Mouse (Mus musculus) neural tube, embryonic 15.5 days (tissue): ENCODE data around the gene 9230112D13Rik. TPM values are rescaled to one million over a fixed set of nuclear protein-coding genes. Genes with fewer than 3 reads are reported as not detected.

Source experiments
- ATAC-seq: fragments of 200-750 bp; cut with Nextera tagmentation; 2 replicates; pipeline ENCODE4 v1.8.0; 2017; ENCODE audit warnings: mild to moderate bottlenecking, moderate TSS enrichment, moderate library complexity; ENCODE audit not compliant: low FRiP score
- H3K27ac ChIP-seq: fragments of 300-500 bp; sonication (generic); replicated peaks from 2 replicates; pipeline ENCODE4 v1.5.1; 2015; ENCODE audit warnings: mild to moderate bottlenecking, inconsistent platforms
- H3K27me3 ChIP-seq: fragments of 300-500 bp; sonication (generic); replicated peaks from 2 replicates; pipeline ENCODE4 v1.6.1; 2015; ENCODE audit warnings: inconsistent platforms
- H3K36me3 ChIP-seq: fragments of 300-500 bp; sonication (generic); 2 replicates; pipeline ENCODE4 v1.6.1; 2015; ENCODE audit warnings: inconsistent platforms
- H3K4me1 ChIP-seq: fragments of 300-500 bp; sonication (generic); 2 replicates; pipeline ENCODE4 v1.6.1; 2015; ENCODE audit warnings: inconsistent platforms
- H3K4me2 ChIP-seq: fragments of 300-500 bp; sonication (generic); 2 replicates; pipeline ENCODE4 v1.6.1; 2015; ENCODE audit warnings: inconsistent platforms, mild to moderate bottlenecking, moderate library complexity
- H3K4me3 ChIP-seq: fragments of 300-500 bp; sonication (generic); replicated peaks from 2 replicates; pipeline ENCODE4 v1.5.1; 2015; ENCODE audit warnings: mild to moderate bottlenecking, inconsistent platforms
- H3K9ac ChIP-seq: fragments of 300-500 bp; sonication (generic); replicated peaks from 2 replicates; pipeline ENCODE4 v1.6.1; 2015; ENCODE audit warnings: mild to moderate bottlenecking, inconsistent platforms
- H3K9me3 ChIP-seq: fragments of 300-500 bp; sonication (generic); replicated peaks from 2 replicates; pipeline ENCODE4 v1.6.1; 2016; ENCODE audit warnings: inconsistent platforms
- WGBS: fragments of 180-500 bp; shearing (Covaris S2); methylation state at CpG from one replicate; pipeline ENCODE4 v1.1.7; 2015; ENCODE audit warnings: mixed read lengths; 5-methylcytosine and 5-hydroxymethylcytosine counted together
- polyA plus RNA-seq: library from polyadenylated mRNA; unstranded; fragments of >200 nt; fragmentation: Nextera tagmentation; extraction: Ambion mirVana; gene quantifications from 2 replicates; pipeline ENCODE4 v1.2.1, GENCODE M21; 2015

The 9230112D13Rik gene
- polyA plus RNA-seq = not detected in 2 replicates

DNA sequence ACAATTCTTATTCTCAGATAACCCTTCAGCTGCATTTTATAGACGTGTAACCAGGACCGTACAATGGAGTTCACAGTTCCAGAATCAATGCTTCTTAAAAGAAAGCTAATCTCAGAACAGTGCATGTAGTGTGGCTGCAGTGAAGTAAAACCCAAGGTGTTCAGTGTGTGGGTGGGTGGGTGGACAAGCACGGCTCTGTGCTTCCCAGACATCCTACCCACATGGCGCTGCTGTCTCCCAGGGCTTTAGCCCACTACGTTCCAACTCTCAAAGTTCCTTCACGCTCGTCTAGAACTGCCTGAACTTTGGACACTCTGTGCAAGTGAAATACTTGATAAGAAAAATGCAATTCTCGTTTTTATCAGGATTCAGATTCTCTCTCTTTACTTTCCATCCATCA is at the start of gene 9230112D13Rik:
Gene 9230112D13Rik (minus strand): TSS at position 101 of the 400 bp plus-strand sequence.
- Histone ChIP-seq H3K9ac (no peak within 1 kb of the TSS), H3K9me3 (no peaks in the 10 kb centered on the region), H3K4me1 (no peaks in the 10 kb centered on the region), H3K27me3 (no peaks in the 10 kb centered on the region; the same call in 1 of the 2 replicates), H3K4me3 (no peak within 1 kb of the TSS), H3K4me2 (no peak within 1 kb of the TSS), H3K27ac (no peak within 1 kb of the TSS), H3K36me3 (no peaks in the 10 kb centered on the region)
- ATAC-seq = no peak
- 87% methylated on average over 8 of the region's 8 CpGs for WGBS

DNA sequence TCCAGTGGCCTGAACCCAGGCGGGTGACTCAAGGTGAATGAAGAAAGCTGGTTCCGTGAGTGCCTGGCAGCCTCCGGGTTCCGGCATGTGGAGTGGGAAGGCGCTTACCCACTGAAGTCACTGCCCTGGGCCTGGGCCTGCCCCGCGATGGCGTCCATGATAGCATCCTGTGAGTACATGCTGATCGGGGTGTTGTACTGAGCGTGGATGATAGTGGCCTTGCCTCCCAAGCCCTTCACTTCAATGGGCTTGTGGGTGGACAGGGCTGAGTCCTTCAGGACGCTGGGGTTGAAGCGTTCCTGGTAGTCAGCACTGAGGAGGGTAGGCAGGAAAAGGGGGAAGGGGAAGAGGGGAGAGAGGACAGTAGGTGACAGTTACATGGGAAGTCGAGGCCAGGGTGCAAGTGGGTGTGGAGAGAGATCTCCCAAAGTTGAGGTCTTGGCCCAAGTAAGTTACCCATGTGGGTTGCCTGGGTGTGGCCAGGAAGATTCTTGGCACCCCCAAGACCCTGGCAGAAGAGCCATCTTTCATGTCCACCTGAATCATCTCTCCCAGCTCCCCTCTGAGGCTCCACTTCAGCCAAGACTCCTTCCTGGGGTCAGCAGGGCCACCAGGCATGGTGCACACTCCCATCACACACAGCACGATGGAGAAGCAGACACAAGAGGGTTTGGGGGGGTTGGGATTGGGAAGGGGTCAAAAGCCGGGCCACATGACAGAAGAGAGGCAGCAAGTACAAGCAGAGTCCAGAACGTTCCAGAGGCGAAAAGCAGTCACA is 49.2 kb upstream of the 9230112D13Rik start:
- Histone ChIP-seq H3K9me3 (no peaks in the 10 kb centered on the region), H3K4me3 (no peak overlapping the region), H3K27ac (no peak overlapping the region), H3K36me3 (no peaks in the 10 kb centered on the region), H3K9ac (no peak overlapping the region), H3K4me2 (no peak overlapping the region), H3K4me1 (peaks cover 10% of the 10 kb centered on the region), H3K27me3 (no peaks in the 10 kb centered on the region)
- no peak for ATAC-seq
- 91% methylated on average over 17 of the region's 17 CpGs for WGBS

DNA sequence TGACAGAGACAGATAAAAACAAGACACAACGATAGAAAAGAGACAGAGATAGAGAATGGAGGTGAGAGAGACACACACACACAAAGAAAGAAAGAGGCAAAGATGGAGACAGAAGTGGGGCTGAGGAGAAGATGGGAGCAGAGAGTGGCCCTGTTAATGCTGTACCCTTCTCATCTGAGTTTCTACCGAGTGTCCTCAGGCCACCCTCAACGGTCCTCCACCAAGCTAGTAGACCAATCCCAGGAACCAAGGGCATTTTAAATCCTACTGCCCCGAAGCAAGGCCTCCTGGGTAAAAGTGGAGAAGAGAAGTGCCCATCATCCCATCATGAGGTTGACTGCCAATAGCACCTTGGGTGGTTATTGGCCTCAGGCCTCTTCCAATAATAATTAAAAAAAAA is 48.3 kb upstream of the 9230112D13Rik start:
- Histone ChIP-seq H3K9ac (no peak overlapping the region), H3K4me1 (peaks cover 10% of the 10 kb centered on the region), H3K27me3 (no peaks in the 10 kb centered on the region), H3K36me3 (no peaks in the 10 kb centered on the region), H3K4me2 (no peak overlapping the region), H3K27ac (no peak overlapping the region), H3K9me3 (no peaks in the 10 kb centered on the region), H3K4me3 (no peak overlapping the region)
- ATAC-seq = no peak
- 86% methylated on average over 4 of the region's 4 CpGs for WGBS

DNA sequence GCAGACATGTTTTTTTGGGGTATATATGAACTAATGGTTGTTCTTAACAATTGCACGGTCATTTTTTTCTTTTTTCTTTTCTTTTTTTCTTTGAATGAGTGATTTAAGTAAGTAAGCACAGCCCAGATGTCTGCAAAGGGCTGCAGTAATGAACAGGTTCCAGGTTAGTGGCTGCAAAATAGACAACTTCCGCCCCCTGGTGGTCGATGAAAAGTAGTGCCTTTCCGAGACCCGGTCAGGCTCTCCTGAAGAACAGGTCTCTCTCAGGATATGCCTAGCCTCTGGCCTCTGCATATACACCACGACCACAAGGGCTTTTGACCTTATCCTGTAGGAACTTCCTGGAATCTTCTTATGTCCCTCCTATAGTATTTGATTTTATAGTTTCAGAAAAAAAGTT is 47.7 kb upstream of the 9230112D13Rik start:
- Histone ChIP-seq H3K4me3 (peak overlapping the region; percentile 40), H3K27ac (no peak overlapping the region), H3K27me3 (no peaks in the 10 kb centered on the region), H3K4me2 (peak overlapping the region; percentile 65), H3K36me3 (no peaks in the 10 kb centered on the region), H3K4me1 (peaks cover 10% of the 10 kb centered on the region), H3K9ac (no peak overlapping the region), H3K9me3 (no peaks in the 10 kb centered on the region)
- ATAC-seq = peak; percentile 87
- 2% methylated on average over 6 of the region's 6 CpGs for WGBS

DNA sequence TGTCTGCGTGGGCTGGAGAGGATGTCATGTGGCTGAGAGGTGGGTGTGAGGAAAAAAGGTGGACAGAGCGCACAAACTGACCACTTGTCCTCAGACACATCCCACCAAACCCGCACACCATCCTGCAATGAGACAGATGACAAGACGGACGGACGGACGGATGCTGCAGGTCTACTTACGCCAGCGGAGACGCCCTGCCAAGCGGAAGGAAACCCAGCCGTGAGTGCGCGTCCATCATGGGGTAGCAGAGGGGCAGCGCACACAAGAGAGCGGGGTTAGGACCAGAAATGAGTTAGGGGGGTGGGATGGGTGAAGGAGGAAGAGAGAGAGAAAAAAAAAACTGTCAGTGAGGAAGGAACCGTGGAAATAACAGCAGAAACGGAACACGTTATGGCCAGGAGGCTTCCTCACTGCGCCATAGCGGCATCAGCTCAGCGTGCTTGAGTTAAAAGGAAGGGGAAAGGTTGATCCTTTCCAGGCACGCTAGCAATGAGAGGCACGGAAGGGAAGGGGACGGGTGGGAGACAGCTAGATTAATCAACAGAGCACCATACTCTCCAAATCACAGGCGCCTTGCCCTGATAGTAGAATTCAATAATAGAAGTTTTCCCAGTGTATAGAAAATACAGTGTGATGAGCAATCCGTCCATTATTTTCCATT is 47.1 kb upstream of the 9230112D13Rik start:
- WGBS = 31% methylated on average over 27 of the region's 27 CpGs
- H3K4me1 ChIP-seq = peaks cover 10% of the 10 kb centered on the region
- peak; percentile 46 for ATAC-seq

DNA sequence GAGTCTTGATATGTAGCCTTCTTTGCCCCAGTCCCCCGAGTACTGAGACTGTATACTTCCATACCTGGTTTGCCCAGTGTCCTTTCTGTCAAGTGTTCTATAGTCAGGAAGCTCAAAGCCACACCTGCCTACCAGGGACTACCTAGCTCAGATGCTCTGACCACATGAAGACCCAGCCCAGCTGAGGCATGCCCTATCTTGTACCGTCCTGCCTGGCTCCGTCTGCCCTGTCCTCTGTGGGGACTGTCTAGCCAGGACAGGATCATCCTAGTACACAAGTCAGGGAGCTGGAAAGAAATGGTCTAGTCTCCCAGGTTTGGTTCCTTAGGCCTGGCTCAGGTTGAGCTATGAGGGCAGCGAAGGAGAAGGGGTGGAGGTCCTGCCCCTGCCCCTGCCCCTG is 46.0 kb upstream of the 9230112D13Rik start:
- WGBS = 85% methylated on average over 4 of the region's 4 CpGs
- no peak overlapping the region for H3K4me3 ChIP-seq
- H3K4me1 ChIP-seq = peaks cover 10% of the 10 kb centered on the region
- H3K9ac ChIP-seq = no peak overlapping the region
- no peaks in the 10 kb centered on the region for H3K27me3 ChIP-seq
- ATAC-seq = no peak
- no peaks in the 10 kb centered on the region for H3K36me3 ChIP-seq
- no peaks in the 10 kb centered on the region for H3K9me3 ChIP-seq
- no peak overlapping the region for H3K27ac ChIP-seq
- H3K4me2 ChIP-seq = no peak overlapping the region

More for the DNA sequence above, 47.1 kb upstream of the 9230112D13Rik start:
- H3K9me3 ChIP-seq = no peaks in the 10 kb centered on the region
- no peak overlapping the region for H3K27ac ChIP-seq
- H3K4me2 ChIP-seq = peak overlapping the region; percentile 65
- H3K36me3 ChIP-seq = no peaks in the 10 kb centered on the region
- H3K27me3 ChIP-seq = no peaks in the 10 kb centered on the region
- H3K9ac ChIP-seq = peak overlapping the region; percentile 45
- peak overlapping the region; percentile 40 for H3K4me3 ChIP-seq

DNA sequence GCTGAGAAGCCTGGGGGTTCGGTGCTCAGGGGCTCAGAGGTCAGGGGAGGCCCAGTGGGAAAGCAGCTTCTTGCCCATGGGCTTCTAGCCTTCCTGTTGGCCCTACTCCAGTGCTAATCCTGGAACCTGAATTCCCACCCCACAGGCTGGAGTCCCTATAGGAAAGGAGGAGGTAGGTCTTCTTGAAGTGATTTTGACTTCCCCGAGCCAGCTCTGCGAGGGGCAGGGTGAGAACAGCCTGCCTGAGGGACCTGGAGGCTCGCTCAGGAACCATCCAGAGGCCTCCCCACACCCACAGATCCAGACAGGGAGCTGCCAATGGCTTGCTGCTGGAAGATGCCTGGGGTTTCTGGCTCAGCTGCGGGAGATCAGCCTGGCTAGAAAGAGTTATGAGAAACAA is 45.1 kb upstream of the 9230112D13Rik start:
- ATAC-seq = no peak
- no peak overlapping the region for H3K9ac ChIP-seq
- 67% methylated on average over 5 of the region's 5 CpGs for WGBS
- no peak overlapping the region for H3K27ac ChIP-seq
- H3K4me2 ChIP-seq = no peak overlapping the region
- H3K27me3 ChIP-seq = no peaks in the 10 kb centered on the region
- no peaks in the 10 kb centered on the region for H3K36me3 ChIP-seq
- no peaks in the 10 kb centered on the region for H3K9me3 ChIP-seq
- H3K4me1 ChIP-seq = peaks cover 10% of the 10 kb centered on the region
- H3K4me3 ChIP-seq = no peak overlapping the region

DNA sequence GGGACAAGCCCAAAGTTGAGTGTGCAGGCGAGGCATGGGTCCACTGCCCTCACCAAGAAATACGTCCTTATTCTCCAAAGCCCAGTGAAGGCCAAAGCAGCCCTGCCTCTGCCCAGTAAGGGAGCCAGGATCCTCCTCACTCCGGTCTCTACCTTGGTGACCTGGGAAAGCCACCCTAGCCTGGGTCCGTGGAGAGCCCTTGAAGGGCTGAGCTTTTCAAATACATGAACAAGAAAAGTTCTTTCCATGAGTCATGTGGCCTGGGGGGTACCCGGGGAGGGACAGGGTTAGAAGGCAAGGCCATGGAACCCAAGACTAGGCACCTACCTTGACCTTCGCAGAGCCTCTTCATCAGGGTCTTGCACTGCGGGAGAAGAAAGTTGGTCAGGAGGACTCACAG is 43.9 kb upstream of the 9230112D13Rik start:
- no peak overlapping the region for H3K4me2 ChIP-seq
- H3K9me3 ChIP-seq = no peaks in the 10 kb centered on the region
- WGBS = 91% methylated on average over 7 of the region's 7 CpGs
- no peak for ATAC-seq
- H3K9ac ChIP-seq = no peak overlapping the region
- H3K4me3 ChIP-seq = no peak overlapping the region
- H3K27ac ChIP-seq = no peak overlapping the region
- no peaks in the 10 kb centered on the region for H3K36me3 ChIP-seq
- H3K4me1 ChIP-seq = peaks cover 10% of the 10 kb centered on the region
- no peaks in the 10 kb centered on the region for H3K27me3 ChIP-seq

DNA sequence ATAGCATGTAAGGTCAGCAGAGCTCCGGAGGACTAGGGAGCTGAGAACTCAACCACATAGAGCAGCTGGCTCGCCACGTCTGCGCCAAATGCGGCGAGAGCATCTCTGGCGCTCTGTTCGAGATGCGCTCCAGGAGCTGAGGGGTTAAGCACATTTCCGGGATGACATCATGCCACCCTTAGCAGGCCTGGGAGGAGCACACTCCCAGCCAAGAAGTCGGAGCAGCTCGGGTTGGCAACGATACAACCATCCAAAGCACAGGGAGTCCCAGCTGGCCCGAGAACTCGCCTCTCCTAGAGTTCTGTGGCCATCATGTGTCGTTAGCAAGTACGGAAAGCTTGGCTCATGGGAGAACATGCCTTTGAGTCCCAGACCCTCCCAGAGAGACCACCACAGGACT is 43.1 kb upstream of the 9230112D13Rik start:
- ATAC-seq = no peak
- WGBS = 78% methylated on average over 17 of the region's 17 CpGs

DNA sequence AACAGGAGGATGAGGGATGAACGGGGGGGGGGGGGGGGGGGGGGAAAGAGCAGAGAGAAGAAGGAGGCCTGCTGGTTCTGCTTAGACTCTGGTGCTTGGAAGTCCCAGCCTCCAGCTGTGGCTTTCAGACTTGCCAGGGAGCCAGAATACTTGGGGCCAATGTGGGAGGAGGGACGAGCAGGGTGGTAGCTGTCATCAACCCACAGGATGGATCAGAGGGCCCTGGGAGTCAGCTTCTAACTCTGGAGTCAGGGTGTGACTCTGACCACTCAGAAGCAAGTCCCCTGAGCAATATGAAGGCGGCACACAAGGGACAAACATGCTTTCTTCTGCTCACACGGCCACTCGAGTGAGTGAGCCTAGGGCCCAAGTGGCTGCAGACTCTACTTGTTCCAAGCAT is 42.0 kb upstream of the 9230112D13Rik start:
- Histone ChIP-seq H3K9ac (no peak overlapping the region), H3K4me1 (peaks cover 5% of the 10 kb centered on the region; the same call in 1 of the 2 replicates), H3K4me2 (no peak overlapping the region), H3K4me3 (no peak overlapping the region), H3K27ac (no peak overlapping the region), H3K9me3 (no peaks in the 10 kb centered on the region), H3K27me3 (peaks cover 3% of the 10 kb centered on the region; the same call in 1 of the 2 replicates), H3K36me3 (no peaks in the 10 kb centered on the region)
- 71% methylated on average over 5 of the region's 5 CpGs for whole genome bisulfite sequencing
- ATAC-seq = no peak

More for the DNA sequence above, 43.1 kb upstream of the 9230112D13Rik start:
- no peaks in the 10 kb centered on the region for H3K27me3 ChIP-seq
- no peak overlapping the region for H3K9ac ChIP-seq
- no peaks in the 10 kb centered on the region for H3K36me3 ChIP-seq
- no peak overlapping the region for H3K27ac ChIP-seq
- H3K4me2 ChIP-seq = no peak overlapping the region
- peaks cover 10% of the 10 kb centered on the region for H3K4me1 ChIP-seq
- H3K4me3 ChIP-seq = no peak overlapping the region
- no peaks in the 10 kb centered on the region for H3K9me3 ChIP-seq

DNA sequence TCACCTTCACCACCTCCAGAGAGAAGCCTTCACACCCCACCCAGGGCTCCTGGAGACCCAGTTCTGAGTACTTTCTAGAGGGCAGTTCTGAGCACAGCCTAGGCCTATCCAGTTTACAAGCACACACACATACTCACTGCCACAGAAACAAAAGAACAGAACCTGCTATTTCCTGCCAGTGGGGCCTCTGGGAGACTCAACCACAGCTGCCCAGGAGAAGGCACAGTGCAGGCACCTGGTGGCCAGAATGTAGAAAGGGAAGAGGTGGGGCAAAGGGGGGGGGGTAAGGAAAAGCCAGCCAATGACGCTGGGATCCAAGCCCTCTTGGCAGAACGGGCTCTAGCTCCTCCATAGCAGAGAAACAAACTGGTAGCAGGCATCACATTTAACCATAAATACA is 39.8 kb upstream of the 9230112D13Rik start:
- H3K36me3 ChIP-seq = no peaks in the 10 kb centered on the region
- 13% methylated on average over 2 of the region's 2 CpGs for WGBS
- no peaks in the 10 kb centered on the region for H3K9me3 ChIP-seq
- no peak overlapping the region for H3K9ac ChIP-seq
- H3K27ac ChIP-seq = no peak overlapping the region
- ATAC-seq = no peak
- peaks cover 3% of the 10 kb centered on the region; the same call in 1 of the 2 replicates for H3K27me3 ChIP-seq
- no peak overlapping the region for H3K4me3 ChIP-seq
- H3K4me2 ChIP-seq = no peak overlapping the region
- H3K4me1 ChIP-seq = no peaks in the 10 kb centered on the region

DNA sequence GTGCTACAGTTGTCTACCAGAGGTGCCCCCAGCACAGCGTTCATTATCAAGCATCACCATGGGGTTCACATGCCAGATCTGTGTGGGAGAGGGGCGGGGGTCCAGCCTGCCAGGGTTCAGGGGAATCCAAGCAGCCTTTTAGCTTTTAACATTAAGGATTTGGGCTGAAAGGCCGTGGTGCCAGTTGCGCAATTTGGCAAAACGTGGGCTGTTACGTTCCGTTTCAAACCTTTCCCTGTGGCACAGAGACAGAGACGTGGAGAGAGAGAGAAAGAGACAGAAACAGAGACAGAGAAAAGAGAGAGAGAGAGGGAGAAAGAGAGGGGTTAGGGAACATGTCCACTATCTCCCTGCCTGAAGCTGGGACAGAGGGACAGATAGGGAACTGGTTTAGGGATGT is 39.0 kb upstream of the 9230112D13Rik start:
- Histone ChIP-seq H3K4me2 (no peak overlapping the region), H3K27me3 (peaks cover 3% of the 10 kb centered on the region; the same call in 1 of the 2 replicates), H3K9ac (no peak overlapping the region), H3K9me3 (no peaks in the 10 kb centered on the region), H3K36me3 (no peaks in the 10 kb centered on the region), H3K27ac (no peak overlapping the region), H3K4me1 (no peaks in the 10 kb centered on the region), H3K4me3 (no peak overlapping the region)
- no peak for ATAC-seq
- 93% methylated on average over 8 of the region's 8 CpGs for WGBS
